Mouse (Mus musculus) heart, adult 2 months (tissue): Measurements from ENCODE around the gene Vmn1r197. TPM values are rescaled to one million over a fixed set of nuclear protein-coding genes. Genes with fewer than 3 reads are reported as not detected.
"Not testable (repeated sequence)": the region's sequence is repeated elsewhere in the genome, so short reads cannot be mapped to it uniquely, and the experiment has no call there.

Source experiments
- DNase-seq, 2 experiments: peaks; one replicate each; pipeline ENCODE4 v3.0.0; 2021
- H3K27ac ChIP-seq: fragments of 200-600 bp; 2 replicates; pipeline ENCODE4 v1.8.1; 2022
- H3K27me3 ChIP-seq: fragments of 200-500 bp; 2 replicates; pipeline ENCODE4 v1.6.1; 2012; ENCODE audit warnings: mild to moderate bottlenecking, low read length, inconsistent platforms, mixed read lengths; ENCODE audit not compliant: control insufficient read depth, insufficient read depth
- H3K36me3 ChIP-seq: fragments of 200-500 bp; 2 replicates; pipeline ENCODE4 v1.6.1; 2012; ENCODE audit warnings: low read length, inconsistent platforms; ENCODE audit not compliant: control insufficient read depth, insufficient read depth
- H3K4me1 ChIP-seq: fragments of 200-500 bp; 2 replicates; pipeline ENCODE4 v1.6.1; 2011; ENCODE audit warnings: low read length; ENCODE audit not compliant: control insufficient read depth, insufficient read depth
- H3K4me3 ChIP-seq: fragments of 200-600 bp; 2 replicates; pipeline ENCODE4 v1.8.1; 2022
- H3K79me2 ChIP-seq: fragments of 200-500 bp; replicated peaks from 2 replicates; pipeline ENCODE4 v1.6.1; 2012; ENCODE audit warnings: mild to moderate bottlenecking, inconsistent platforms, low read length, moderate library complexity, mixed read lengths; ENCODE audit not compliant: control insufficient read depth, insufficient read depth
- H3K9ac ChIP-seq: fragments of 200-500 bp; 2 replicates; pipeline ENCODE4 v1.6.1; 2012; ENCODE audit warnings: low read depth, mild to moderate bottlenecking, control low read depth, inconsistent platforms, low read length, mixed read lengths
- CTCF ChIP-seq: fragments of 200-600 bp; IDR thresholded peaks from 2 replicates; pipeline ENCODE4 v1.8.1; 2022; ENCODE audit warnings: antibody characterized with exemption, mild to moderate bottlenecking, moderate library complexity
- EP300 ChIP-seq: fragments of 200-500 bp; IDR thresholded peaks from 2 replicates; pipeline ENCODE4 v1.6.1; 2011; ENCODE audit warnings: low read depth, low read length, control low read depth; ENCODE audit not compliant: insufficient read depth
- POLR2A ChIP-seq: fragments of 200-500 bp; IDR thresholded peaks from 2 replicates; pipeline ENCODE4 v1.6.1; 2011; ENCODE audit warnings: mild to moderate bottlenecking, low read depth, low read length, control low read depth; ENCODE audit not compliant: insufficient read depth
- WGBS: fragments of 180-500 bp; shearing (Covaris S2); methylation state at CpG from one replicate; pipeline ENCODE4 v1.1.7; 2018; 5-methylcytosine and 5-hydroxymethylcytosine counted together
- intact Hi-C: fragments of 180-260 bp; cut with DNase I; formaldehyde crosslinking; loops from one replicate; pipeline ENCODE4 v1.15.1; 2025
- polyA plus RNA-seq: library from polyadenylated mRNA; depleted of rRNA; stranded (reverse); fragments of >200 nt; gene quantifications from 2 replicates; pipeline ENCODE4 v1.2.3, GENCODE M21; 2012; rRNA removed
- total RNA-seq, 2 experiments: library from RNA; stranded (reverse); gene quantifications; 2 replicates each; pipeline ENCODE4 v1.2.3; 2021

The Vmn1r197 gene
- total and polyA plus RNA-seq, 3 experiments: not detected

- TF ChIP-seq EP300 (no peak), POLR2A (no peak), CTCF (no peak)
- intact Hi-C loops: no loop called here
- H3K4me1 ChIP-seq: no peaks in the 10 kb centered on the region
These were observed 4.3 kb upstream of the Vmn1r197 start for GRCm38 (mm10) chr13:22320091-22320490.

GRCm38 (mm10) chr13:22333269-22333668 lies 8.9 kb downstream of the Vmn1r197 start:
- H3K4me3 ChIP-seq: no peak overlapping the region
- WGBS: 46% methylated on average over 2 of the region's 2 CpGs
- no peak overlapping the region for H3K9ac ChIP-seq
- no peaks in the 10 kb centered on the region for H3K4me1 ChIP-seq
- DNase-seq: no peak
- intact Hi-C loops: no loop called here
- no peaks in the 10 kb centered on the region for H3K79me2 ChIP-seq
- no peaks in the 10 kb centered on the region for H3K27me3 ChIP-seq
- H3K36me3 ChIP-seq: no peaks in the 10 kb centered on the region
- TF ChIP-seq EP300: no peak
- no peak for TF ChIP-seq CTCF
- no peak for TF ChIP-seq POLR2A
- H3K27ac ChIP-seq: no peak overlapping the region

More at GRCm38 (mm10) chr13:22320091-22320490, 4.3 kb upstream of the Vmn1r197 start:
- no peak for DNase-seq
- Histone ChIP-seq H3K27me3 (no peaks in the 10 kb centered on the region), H3K36me3 (no peaks in the 10 kb centered on the region), H3K9ac (no peak overlapping the region), H3K4me3 (no peak overlapping the region), H3K27ac (no peak overlapping the region), H3K79me2 (no peaks in the 10 kb centered on the region)

DNA sequence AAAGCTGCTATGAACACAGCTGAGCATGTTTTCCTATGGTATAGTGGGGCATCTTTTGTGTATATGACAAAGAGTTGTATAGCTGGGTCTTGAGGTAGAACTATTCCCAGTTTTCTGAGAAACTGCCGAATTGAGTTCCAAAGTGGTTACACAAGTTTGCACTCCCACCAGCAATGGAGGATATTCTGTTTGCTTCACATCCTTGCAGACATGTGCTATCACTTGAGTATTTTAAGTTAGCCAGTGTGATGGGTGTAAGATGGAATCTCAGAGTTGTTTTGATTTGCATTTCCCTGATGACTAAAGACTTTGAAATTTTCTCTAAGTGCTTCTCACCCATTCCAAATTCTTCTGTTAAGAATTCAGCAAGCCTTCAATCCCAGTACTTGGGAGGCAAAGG lies 11.2 kb downstream of the Vmn1r197 start:
- 65% methylated on average over 1 of the region's 1 CpGs for WGBS
- Histone ChIP-seq H3K36me3 (no peaks in the 10 kb centered on the region), H3K4me3 (no peak overlapping the region), H3K9ac (no peak overlapping the region), H3K4me1 (no peaks in the 10 kb centered on the region), H3K27ac (no peak overlapping the region), H3K27me3 (no peaks in the 10 kb centered on the region), H3K79me2 (no peaks in the 10 kb centered on the region)
- no peak for DNase-seq
- TF ChIP-seq CTCF: no peak
- no peak for TF ChIP-seq EP300
- no peak for TF ChIP-seq POLR2A
- intact Hi-C loops: no loop called here

- no peaks in the 10 kb centered on the region for H3K4me1 ChIP-seq
- H3K9ac ChIP-seq: no peak within 1 kb of the TSS
- TF ChIP-seq POLR2A (no peak), CTCF (no peak), EP300 (no peak)
- no peaks in the 10 kb centered on the region for H3K27me3 ChIP-seq
- WGBS: 18% methylated on average over 1 of the region's 1 CpGs
- H3K4me3 ChIP-seq: no peak within 1 kb of the TSS
- no peaks in the 10 kb centered on the region for H3K36me3 ChIP-seq
- no peaks in the 10 kb centered on the region for H3K79me2 ChIP-seq
- intact Hi-C loops: no loop called here
- no peak within 1 kb of the TSS for H3K27ac ChIP-seq
- no peak for DNase-seq
These were observed 25.7 kb downstream of the Vmn1r197 start, which contains the start of gene Vmn1r198 for GRCm38 (mm10) chr13:22350064-22350463. TSS of gene Vmn1r198 (plus strand) at chr13:22350364.

- H3K4me1 ChIP-seq: no peaks in the 10 kb centered on the region
- no peak for DNase-seq
- H3K4me3 ChIP-seq: no peak overlapping the region
- no peak for TF ChIP-seq CTCF
- no peak for TF ChIP-seq EP300
- no peak for TF ChIP-seq POLR2A
- H3K36me3 ChIP-seq: no peaks in the 10 kb centered on the region
- intact Hi-C loops: no loop called here
- no peaks in the 10 kb centered on the region for H3K79me2 ChIP-seq
- H3K27me3 ChIP-seq: no peaks in the 10 kb centered on the region
- no peak overlapping the region for H3K27ac ChIP-seq
- no peak overlapping the region for H3K9ac ChIP-seq
- WGBS: 63% methylated on average over 1 of the region's 1 CpGs
These were observed 26.4 kb downstream of the Vmn1r197 start for GRCm38 (mm10) chr13:22350813-22351212.

DNA sequence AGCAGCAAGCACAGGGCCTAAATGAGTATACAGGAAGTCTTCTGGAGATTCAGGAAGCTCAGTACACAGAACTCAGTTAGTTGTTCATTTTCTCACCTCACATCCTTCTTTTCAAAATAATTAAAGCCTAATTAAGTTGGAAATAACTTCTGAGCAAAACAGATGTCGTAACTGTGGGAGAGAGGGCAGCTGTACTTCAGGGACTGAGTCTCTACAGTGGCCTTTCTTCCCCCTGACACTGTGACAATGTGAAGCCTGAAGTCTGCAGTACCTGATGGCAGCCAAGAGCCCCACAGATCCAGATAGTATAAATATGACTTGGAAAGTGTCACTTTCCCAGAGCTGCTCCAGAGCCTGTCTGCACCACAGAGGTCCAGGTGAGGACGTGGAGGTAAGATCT lies 55.1 kb downstream of the Vmn1r197 start, which contains the start of gene Vmn1r199:
Gene Vmn1r199 (plus strand): TSS at position 301 of the 400 bp plus-strand sequence.
- no peak for TF ChIP-seq POLR2A
- no peak for TF ChIP-seq CTCF
- H3K9ac ChIP-seq: no peak within 1 kb of the TSS
- no peaks in the 10 kb centered on the region for H3K36me3 ChIP-seq
- no peaks in the 10 kb centered on the region; the same call in 1 of the 2 replicates for H3K4me1 ChIP-seq
- H3K27ac ChIP-seq: no peak within 1 kb of the TSS
- no peak within 1 kb of the TSS for H3K4me3 ChIP-seq
- no peaks in the 10 kb centered on the region for H3K79me2 ChIP-seq
- intact Hi-C loops: no loop called here
- 63% methylated on average over 2 of the region's 2 CpGs for WGBS
- no peaks in the 10 kb centered on the region for H3K27me3 ChIP-seq
- no peak for DNase-seq

DNA sequence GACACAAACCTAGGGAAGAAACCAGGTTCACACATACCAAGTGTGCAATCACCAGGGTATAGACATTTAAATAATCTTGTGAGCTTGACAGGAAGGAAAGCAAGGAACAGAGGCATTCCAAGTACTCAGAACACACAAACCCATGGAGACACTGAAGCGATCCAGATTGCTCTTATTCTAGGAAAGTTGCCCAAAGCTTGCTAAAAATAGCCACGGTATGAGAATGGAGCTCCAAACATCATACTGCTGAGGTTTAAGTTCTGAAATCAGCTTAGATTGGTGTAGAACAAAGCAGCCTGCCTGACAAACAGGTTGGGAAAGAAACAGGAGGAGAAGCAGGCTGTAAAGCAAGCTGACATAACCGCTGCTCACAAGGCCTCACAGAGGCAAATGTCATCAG lies 56.7 kb downstream of the Vmn1r197 start:
- H3K79me2 ChIP-seq, DNase-seq, H3K9ac ChIP-seq, H3K4me3 ChIP-seq, H3K27ac ChIP-seq, H3K4me1 ChIP-seq, H3K27me3 ChIP-seq, H3K36me3 ChIP-seq, intact Hi-C loops: not testable (repeated sequence)
- WGBS: 27% methylated on average over 3 of the region's 3 CpGs

Other genes with a start within 250 kb of the Vmn1r197 start
- gene Vmn1r188, start 240.1 kb upstream of the Vmn1r197 start, total RNA-seq: not detected
- gene Vmn1r188, start 240.1 kb upstream of the Vmn1r197 start, polyA plus RNA-seq: not detected in 2 replicates
- not detected for gene Vmn1r189, start 218.8 kb upstream of the Vmn1r197 start, total RNA-seq
- not detected in 2 replicates for gene Vmn1r189, start 218.8 kb upstream of the Vmn1r197 start, polyA plus RNA-seq
- not detected for gene Vmn1r191, start 140.6 kb upstream of the Vmn1r197 start, total RNA-seq
- gene Vmn1r191, start 140.6 kb upstream of the Vmn1r197 start, polyA plus RNA-seq: not detected in 2 replicates
- gene Vmn1r192, start 133.4 kb upstream of the Vmn1r197 start, total RNA-seq: not detected
- gene Vmn1r192, start 133.4 kb upstream of the Vmn1r197 start, polyA plus RNA-seq: not detected in 2 replicates
- gene Vmn1r193, start 101.4 kb upstream of the Vmn1r197 start, total RNA-seq: not detected
- gene Vmn1r193, start 101.4 kb upstream of the Vmn1r197 start, polyA plus RNA-seq: not detected in 2 replicates
- not detected for gene Vmn1r194, start 80.4 kb upstream of the Vmn1r197 start, total RNA-seq
- gene Vmn1r194, start 80.4 kb upstream of the Vmn1r197 start, polyA plus RNA-seq: not detected in 2 replicates
- gene Vmn1r195, start 54.1 kb upstream of the Vmn1r197 start, total RNA-seq: not detected
- gene Vmn1r195, start 54.1 kb upstream of the Vmn1r197 start, polyA plus RNA-seq: not detected in 2 replicates
- not detected for gene Vmn1r196, start 34.7 kb upstream of the Vmn1r197 start, total RNA-seq
- not detected in 2 replicates for gene Vmn1r196, start 34.7 kb upstream of the Vmn1r197 start, polyA plus RNA-seq
- not detected for gene Vmn1r198, start 25.8 kb downstream of the Vmn1r197 start, total RNA-seq
- not detected in 2 replicates for gene Vmn1r198, start 25.8 kb downstream of the Vmn1r197 start, polyA plus RNA-seq
- not detected for gene Vmn1r199, start 55.2 kb downstream of the Vmn1r197 start, total RNA-seq
- gene Vmn1r199, start 55.2 kb downstream of the Vmn1r197 start, polyA plus RNA-seq: not detected in 2 replicates
- gene Vmn1r200, start 65.8 kb downstream of the Vmn1r197 start, total RNA-seq: not detected
- not detected in 2 replicates for gene Vmn1r200, start 65.8 kb downstream of the Vmn1r197 start, polyA plus RNA-seq
- not detected for gene Vmn1r201, start 147.3 kb downstream of the Vmn1r197 start, total RNA-seq
- gene Vmn1r201, start 147.3 kb downstream of the Vmn1r197 start, polyA plus RNA-seq: not detected in 2 replicates
- gene Vmn1r202, start 180.8 kb downstream of the Vmn1r197 start, total RNA-seq: not detected
- not detected in 2 replicates for gene Vmn1r202, start 180.8 kb downstream of the Vmn1r197 start, polyA plus RNA-seq
- gene Vmn1r203, start 193.5 kb downstream of the Vmn1r197 start, total RNA-seq: not detected
- not detected in 2 replicates for gene Vmn1r203, start 193.5 kb downstream of the Vmn1r197 start, polyA plus RNA-seq
- not detected for gene Vmn1r204, start 228.6 kb downstream of the Vmn1r197 start, total RNA-seq
- gene Vmn1r204, start 228.6 kb downstream of the Vmn1r197 start, polyA plus RNA-seq: not detected in 2 replicates